Mouse (Mus musculus) spleen, postnatal 14 days (tissue): ENCODE measurements at regions not wholly inside any gene's neighbourhood (a gene's known extent, or its start where the extent isn't known, plus 50 kb on each side); places are given as distances from the start of the nearest gene placed in this dataset.
A peak's percentile ranks its signal among the peaks of the same experiment; 100 is the strongest.

Experiments
- DNase-seq, 2 experiments: peaks; one replicate each; pipeline ENCODE4 v3.0.0; 2021 to 2022; ENCODE audit warnings: low spot score in 2 of 2

DNA sequence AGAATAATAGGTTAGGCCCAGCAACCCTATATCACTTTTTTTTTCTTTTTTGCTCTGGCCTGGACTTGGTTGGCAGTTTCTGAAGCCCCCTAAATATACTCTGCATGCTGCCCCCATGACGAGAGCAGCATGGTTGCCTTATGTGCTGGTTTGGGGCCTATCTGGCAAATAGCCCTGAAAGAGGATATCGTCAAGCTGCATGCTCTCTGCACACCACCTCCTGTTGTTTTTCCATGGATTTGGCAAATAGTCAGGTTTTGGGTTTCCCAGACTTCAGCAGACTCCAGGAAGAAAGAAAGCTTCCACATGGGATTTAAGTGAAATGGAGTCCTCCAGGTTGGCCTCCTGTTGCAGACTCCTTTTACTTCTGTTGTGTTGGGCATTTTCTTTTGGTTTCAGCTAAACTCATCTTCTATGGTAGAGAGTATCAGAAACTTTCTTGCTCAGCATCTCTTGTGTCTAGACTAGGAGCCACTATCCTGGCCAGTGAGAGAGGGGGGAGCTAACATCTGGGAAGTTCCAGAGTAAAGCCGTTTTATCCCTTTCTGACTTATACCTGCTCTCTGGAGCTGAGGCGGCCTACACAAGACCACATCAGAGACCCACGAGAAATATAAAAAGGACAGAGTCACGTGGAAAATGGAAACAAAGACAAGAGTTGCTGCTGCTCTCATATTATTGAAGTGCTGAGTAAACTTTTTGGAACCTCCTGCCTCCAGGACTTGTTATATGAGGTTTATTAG, 140.4 kb upstream of the Egfl6 start:
- DNase-seq = no peak

DNA sequence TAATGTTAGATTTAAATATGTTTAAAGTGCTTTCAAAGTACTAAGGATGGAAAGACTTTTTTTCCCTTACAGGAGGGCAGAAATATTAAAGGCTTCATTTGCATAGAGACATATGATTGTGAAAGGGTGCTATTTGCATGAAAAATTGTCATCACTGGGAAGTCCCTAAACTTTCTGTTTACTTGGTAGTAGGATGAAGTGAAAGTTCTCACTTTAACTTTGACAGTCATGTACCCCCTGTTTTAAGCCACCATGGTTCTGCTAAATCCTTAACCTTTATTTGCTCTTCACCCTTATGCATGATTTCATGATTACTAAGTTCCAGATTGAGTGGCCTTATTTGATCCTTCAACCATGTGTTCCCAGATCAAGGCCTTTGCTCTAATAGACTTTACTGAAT, 132.6 kb upstream of the Egfl6 start:
- no peak for DNase-seq

DNA sequence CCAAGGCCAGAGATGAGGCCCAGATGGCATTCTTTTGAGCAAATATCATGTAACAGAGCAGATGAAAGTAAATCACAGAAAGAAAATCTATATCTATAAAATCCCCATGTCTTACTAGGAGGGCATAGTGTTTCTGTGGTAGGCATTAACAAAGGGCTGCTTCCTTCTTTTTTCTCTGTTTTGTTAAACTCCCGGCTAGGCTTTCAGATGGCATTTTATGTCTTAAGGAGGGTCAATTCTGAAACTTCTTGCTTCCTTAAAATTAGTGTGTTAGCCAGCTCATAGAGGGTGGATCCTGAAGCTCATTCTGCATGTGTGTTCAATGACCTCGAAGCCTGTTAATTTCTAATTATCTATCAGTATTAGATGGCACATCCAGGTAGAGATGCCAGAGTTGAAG, 123.8 kb upstream of the Egfl6 start:
- no peak for DNase-seq

DNA sequence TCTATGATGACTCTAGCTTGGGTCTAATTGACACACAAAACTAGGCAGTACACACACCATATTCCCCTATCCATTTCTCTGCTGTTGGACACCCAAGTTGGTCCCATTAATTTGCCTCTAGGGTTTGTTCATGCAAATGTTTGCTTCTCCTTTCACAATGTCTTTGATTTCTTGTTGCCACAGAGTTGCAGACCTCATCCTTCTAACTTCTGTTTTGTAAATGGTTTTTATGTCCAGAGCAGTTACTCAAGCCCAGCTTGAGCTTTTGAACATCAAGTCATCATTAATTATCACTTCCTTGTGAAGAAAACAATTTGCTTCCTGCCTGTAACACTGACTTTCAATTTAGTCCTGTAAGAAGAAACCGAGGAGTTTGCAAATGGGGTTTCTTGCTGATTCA, 122.6 kb upstream of the Egfl6 start:
- no peak for DNase-seq

DNA sequence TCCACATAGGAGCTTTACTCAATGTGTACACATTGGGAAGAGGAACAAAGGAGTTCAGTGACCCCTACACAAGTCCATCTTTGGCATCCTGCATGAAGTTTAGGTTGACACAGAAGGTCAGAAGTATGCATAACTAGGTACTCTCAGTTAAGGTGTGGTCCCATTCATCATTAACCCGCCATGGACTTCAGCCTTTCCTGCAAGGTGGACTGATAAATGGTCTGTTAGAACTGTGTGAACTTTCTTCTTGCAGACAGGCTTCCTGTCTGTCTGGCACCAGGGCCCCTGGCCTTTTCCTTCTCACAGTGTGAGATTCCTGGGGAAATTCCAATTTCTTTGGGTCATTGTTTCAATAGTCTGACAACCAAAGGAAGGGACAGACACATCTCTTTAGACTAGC, 121.5 kb upstream of the Egfl6 start:
- no peak for DNase-seq

DNA sequence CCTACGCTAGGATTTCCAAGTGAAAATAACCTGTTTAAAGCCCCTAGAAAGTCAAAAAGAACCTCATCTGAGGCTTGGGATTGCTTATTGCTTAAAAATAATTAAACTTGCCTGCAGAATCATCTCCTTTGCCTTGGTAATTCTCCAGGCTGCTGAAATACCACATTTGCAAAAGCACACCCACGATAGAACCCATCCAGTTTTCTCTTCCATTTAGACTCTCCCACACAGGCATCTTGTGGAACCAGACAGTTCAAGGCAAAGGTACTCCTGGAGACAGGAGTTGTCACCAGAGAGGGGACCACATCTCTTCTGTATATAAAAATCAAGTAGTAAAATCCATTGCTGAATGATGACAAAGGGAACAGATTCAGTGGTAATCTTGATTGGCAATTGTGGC, 118.8 kb upstream of the Egfl6 start:
- no peak for DNase-seq

DNA sequence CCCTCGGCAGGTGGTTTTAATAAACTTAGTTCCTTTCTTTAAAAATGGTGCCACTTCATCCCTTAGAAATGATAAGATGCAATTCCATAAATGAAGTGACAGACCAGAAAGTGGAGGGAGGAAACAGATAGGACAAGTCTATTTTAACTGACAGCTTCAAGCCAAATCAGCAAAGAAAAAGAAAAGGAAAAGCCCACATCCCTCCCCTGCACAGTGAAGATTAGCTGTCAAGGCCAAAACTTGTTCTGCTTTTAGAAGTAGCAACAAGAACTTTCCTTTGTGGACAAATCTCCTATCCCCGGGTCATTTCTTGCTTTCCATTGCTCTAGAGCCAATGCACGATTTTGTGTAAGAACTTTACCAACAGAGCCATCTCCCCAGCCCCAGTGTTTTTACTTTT, 108.7 kb upstream of the Egfl6 start:
- DNase-seq = no peak

DNA sequence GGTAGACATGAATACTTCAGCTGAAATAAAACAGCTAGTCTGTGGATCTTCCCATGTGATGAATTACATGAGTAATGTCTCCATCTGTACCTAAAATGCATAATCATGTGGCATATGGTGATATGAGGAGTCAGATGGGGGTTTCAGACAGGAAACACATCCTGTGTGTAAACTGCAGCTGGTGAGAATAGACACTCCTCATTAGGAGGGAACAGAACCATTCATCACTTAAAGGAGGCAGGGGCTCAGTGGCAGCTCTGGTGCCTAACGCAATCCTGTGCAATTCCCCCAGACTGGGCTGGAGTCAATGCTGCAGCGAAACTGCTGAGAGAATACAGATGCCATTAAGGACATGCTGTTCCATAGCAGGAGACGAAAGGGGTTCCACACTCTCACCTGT, 103.3 kb upstream of the Egfl6 start:
- no peak for DNase-seq

DNA sequence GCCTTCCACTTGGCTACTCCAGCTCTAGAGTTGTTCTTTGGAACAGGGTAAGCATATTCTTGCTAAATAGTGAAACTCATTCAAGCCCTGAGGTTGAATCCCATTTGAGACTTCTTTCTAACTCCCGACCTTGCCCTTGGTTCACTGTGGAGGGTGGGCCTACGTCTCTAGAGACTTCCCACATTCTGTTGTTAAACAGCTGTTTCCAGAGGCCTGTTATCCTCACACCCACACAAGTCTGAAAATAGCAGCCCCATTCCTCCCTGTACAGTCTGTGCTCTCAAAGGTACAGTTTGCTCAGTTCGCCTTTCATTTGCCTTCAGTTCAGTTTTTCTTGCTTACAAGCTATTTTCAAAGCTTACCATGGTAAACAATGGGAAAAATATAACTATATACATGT, 87.9 kb upstream of the Egfl6 start:
- no peak for DNase-seq

DNA sequence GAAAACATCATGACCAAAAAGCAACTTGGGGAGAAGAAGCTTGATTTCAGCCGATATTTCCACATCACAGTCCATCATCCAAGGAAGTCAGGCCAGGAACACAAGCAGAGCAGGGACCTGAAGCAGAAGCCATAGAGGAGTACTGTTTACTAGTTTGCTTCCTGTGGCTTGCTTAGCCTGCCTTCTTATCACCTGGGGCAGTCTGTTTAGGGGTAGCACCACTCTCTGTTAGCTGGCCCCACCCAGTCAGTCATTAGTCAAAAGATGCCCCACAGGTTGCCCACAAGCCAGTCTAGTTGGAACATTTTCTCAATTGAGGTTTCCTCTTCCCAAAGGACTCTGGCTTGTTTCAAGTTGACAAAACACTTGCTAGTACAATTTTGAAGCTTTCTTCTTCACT, 87.1 kb upstream of the Egfl6 start:
- no peak for DNase-seq

DNA sequence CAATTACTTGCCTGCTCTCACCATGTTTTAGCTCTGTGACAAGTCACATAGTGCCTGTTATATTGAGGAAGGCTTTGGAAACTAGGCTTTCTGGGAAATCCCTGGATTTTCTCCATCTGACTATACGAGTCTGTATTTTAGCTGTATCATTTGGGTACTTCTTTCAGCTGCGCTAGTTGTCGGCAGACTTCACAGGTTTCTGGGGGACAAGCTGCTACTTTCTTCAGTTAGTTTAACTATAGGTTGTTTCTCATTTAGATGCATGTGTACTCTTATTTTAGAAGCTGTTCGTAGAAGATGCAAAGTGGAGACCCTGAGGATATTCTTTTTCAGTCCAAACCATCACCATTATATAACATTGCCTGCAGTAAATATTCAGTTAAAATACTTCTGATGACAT, 86.3 kb upstream of the Egfl6 start:
- DNase-seq = no peak

DNA sequence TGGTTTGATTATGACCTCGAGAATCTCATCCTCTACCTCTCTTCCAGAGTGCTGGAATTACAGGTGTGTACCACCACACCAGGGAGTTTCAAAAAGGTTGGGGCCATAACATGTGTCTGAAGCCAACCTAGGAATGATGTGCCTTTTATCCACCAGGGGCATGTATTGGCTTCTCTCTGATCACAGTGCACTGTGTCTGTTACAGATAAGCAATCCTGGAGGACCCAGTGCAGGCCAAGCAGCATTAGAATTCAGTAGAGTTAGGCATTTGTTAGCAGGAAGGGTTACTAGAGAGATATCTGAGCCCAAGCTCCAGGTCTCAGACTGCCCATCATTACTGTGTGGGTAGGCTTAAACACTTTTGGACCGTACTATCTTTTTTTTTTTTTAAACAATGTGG, 80.8 kb upstream of the Egfl6 start:
- DNase-seq = no peak

DNA sequence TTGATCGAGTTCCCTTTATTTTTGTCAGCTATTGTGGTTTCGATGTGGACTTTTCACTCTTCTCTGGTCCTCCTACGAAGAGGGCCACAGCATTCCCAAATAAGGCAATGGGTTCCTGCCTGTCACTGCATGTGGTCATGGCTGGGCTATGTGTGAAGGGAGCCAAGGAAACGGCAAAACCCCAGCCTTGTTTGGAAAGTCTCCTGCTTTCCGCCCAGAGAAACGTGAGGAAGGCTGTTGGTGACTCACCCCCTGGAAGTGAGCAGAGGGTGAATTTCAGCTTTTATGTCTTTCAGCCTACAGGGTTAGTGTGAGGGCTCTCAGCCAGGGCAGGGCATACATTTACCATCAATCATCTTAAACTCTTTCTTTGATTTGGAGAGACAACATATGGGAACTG, 76.3 kb upstream of the Egfl6 start:
- DNase-seq = no peak

DNA sequence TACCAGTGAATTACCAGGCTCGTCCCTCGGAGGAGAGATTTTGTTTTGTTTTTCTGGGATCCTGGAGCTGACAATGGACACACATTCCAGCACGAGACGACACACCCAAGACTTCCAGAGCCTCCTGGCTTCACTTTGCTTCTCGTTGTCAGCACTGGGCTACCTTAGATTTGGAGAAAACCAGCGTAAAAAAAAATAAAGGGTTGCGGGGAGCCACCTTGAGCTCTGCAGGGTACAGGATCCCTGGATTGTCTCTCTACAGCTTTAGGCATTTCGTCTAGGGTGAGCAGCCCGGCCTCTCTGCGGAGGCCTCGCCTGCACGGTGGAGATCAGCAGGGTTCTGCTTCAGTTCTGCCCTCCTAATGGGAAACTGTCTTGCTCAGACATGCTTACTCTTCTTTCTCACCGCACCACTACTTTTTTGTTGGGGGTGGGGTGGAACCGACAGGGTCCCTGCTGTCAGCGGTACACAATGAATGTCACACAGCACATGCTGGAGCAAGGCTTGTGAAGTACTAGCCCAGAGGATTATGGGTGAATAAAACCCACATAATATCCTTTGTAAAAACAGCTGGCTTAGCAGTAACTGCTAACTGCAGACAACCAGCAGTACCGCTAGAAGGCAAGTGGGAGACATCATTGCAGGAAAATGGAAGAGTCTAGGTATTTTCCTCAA, 75.7 kb upstream of the Egfl6 start:
- DNase-seq = peak; percentile 11 to 12

DNA sequence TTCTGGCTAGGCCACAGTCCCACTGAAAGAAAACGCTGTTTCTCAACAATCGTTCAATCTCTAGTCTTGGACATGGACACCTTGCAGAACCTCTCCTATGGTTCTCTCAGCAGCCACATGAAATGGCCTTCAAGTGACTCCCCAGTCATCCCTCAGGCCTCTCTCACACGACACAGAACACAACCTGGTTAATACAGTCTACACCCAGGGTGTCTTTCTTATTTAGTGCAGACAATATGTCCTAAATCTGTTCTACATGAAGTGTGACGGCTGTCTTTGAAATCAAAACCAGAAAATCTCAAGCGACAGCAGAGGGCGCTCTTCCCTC, 75.2 kb upstream of the Egfl6 start:
- peak in 1 of 2 experiments; percentile 49 for DNase-seq

DNA sequence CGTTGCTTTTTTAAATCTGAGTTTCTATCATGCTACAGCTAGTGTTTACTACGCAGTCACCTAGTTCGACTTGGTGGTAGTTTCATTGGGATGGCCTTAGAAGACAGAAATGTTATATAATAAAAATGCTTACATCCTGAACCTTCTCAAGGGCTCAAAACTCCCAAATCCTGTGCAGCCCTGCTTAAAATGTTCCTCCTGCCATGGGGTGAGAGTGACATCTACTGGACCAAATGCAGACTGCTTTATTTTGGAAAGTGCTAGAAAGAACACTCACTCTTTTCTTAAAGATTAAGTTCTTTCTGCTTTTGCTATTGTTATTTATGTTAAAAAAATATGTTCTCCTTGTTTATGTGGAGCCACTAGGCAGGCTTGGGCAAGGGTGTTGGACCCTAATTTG, 66.9 kb upstream of the Egfl6 start:
- DNase-seq = peak in 1 of 2 experiments; percentile 8

DNA sequence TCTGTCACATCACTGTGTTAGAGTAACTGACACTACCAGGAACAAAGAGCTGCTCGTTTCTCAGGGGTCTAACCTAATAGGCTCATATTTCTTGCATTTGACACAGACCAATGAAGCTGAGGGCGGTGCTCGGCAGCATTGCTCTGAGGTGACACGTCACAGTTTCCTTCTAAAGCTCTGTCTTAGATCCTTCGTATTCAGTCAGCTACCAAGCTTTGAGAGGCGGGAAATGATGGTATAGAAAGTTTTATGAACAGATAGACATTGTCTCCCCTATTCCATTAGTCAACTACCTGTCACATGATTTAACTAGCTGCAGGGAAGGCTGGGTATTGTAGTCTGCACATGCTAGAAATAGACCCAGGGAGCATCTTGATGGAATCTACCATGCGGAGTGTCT, 60.2 kb upstream of the Egfl6 start:
- no peak for DNase-seq

DNA sequence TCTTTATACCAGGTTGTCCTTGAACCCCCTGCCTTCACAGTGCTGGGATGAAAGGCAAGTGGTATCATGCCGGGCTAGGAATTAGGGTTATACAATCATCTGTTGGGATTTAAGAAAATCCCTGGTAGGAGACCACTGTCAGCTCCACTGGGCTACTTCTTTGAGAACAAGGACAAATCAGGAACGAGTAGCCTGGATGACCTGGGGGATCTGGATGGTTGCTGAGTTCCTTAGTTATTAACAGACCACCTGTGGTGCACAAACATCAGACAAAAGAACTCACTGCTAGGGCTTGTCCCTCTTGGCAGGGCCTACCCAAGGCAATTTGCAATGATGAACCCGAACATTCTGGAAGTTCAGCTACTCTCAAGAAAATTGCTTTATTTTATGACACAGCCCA, 55.7 kb upstream of the Egfl6 start:
- DNase-seq = no peak

DNA sequence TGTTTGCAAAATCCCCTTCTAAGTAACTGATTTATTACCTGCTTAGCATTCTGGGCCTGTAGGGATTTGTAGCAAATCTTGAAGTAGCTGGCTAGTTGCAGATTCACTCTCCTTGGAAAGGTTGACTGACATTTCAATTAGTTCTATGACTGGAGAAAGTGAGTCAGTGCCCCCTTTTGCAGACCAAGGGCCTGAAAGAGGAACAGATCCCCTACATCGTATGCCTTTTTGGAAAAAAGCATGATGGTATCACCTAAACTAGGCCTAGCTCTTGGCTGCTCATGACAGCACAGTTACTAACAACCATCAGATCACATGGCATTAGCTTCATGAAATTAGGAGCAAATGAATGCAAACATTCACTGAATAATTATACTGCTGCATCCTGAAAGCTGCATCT, 54.7 kb upstream of the Egfl6 start:
- no peak for DNase-seq
